Mouse (Mus musculus) lung, embryonic 15.5 days (tissue): ENCODE measurements around the gene Bmp2k. TPM values are rescaled to one million over a fixed set of nuclear protein-coding genes. Genes with fewer than 3 reads are reported as not detected.
A peak's percentile ranks its signal among the peaks of the same experiment; 100 is the strongest.

ENCODE experiments used
- ATAC-seq: fragments of 200-750 bp; cut with Nextera tagmentation; 2 replicates; pipeline ENCODE4 v1.8.0; 2017; ENCODE audit warnings: moderate number of reproducible peaks, borderline replicate concordance; ENCODE audit not compliant: low FRiP score, low TSS enrichment; ENCODE audit errors: extremely low read depth
- H3K27ac ChIP-seq: fragments of 300-500 bp; sonication (generic); 2 replicates; pipeline ENCODE4 v1.5.1; 2015; ENCODE audit warnings: moderate library complexity, mild to moderate bottlenecking, inconsistent platforms
- H3K27me3 ChIP-seq: fragments of 300-500 bp; sonication (generic); 2 replicates; pipeline ENCODE4 v1.6.1; 2015; ENCODE audit warnings: inconsistent platforms
- H3K36me3 ChIP-seq: fragments of 300-500 bp; sonication (generic); 2 replicates; pipeline ENCODE4 v1.6.1; 2015; ENCODE audit warnings: inconsistent platforms
- H3K4me1 ChIP-seq: fragments of 300-500 bp; sonication (generic); 2 replicates; pipeline ENCODE4 v1.6.1; 2015; ENCODE audit warnings: inconsistent platforms
- H3K4me2 ChIP-seq: fragments of 300-500 bp; sonication (generic); 2 replicates; pipeline ENCODE4 v1.6.1; 2015; ENCODE audit warnings: inconsistent platforms, mild to moderate bottlenecking, moderate library complexity
- H3K4me3 ChIP-seq: fragments of 300-500 bp; sonication (generic); 2 replicates; pipeline ENCODE4 v1.5.1; 2015; ENCODE audit warnings: mild to moderate bottlenecking, inconsistent platforms
- H3K9ac ChIP-seq: fragments of 300-500 bp; sonication (generic); 2 replicates; pipeline ENCODE4 v1.6.1; 2015; ENCODE audit warnings: inconsistent platforms
- H3K9me3 ChIP-seq: fragments of 300-500 bp; sonication (generic); 2 replicates; pipeline ENCODE4 v1.6.1; 2016; ENCODE audit warnings: inconsistent platforms
- WGBS: fragments of 180-500 bp; shearing (Covaris S2); methylation state at CpG from one replicate; pipeline ENCODE4 v1.1.7; 2015; 5-methylcytosine and 5-hydroxymethylcytosine counted together
- polyA plus RNA-seq: library from polyadenylated mRNA; unstranded; fragments of >200 nt; fragmentation: Nextera tagmentation; extraction: Ambion mirVana; gene quantifications from 2 replicates; pipeline ENCODE4 v1.2.1, GENCODE M21; 2015

Bmp2k gene
- polyA plus RNA-seq, 1 experiment from 2014 or later, result 11.2 TPM

DNA sequence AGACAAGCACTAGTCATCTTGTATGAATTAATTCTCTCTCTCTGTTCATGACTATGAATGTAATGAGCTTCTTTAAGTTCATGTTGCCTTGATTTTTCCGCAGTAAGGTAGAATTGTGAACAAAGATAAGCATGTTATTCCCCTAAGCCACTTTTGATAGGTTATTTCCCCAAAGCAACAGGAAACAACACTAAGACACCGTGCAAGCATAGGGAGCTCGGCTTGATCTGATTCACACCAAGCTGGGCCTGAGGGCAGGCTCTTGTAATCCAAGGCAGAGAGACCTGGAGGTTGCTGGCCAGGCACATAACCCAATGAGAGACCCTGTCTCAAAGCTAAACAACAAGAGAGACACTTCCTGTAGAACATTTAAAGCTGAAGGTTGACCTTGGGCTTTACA, 21.3 kb upstream of the Bmp2k start:
- H3K27ac ChIP-seq, result no peak overlapping the region
- H3K4me1 ChIP-seq, result peaks cover 12% of the 10 kb centered on the region
- H3K9me3 ChIP-seq, result no peaks in the 10 kb centered on the region
- H3K9ac ChIP-seq, result no peak overlapping the region
- H3K4me2 ChIP-seq, result no peak overlapping the region
- 85% methylated on average over 3 of the region's 3 CpGs for WGBS
- no peaks in the 10 kb centered on the region for H3K27me3 ChIP-seq
- ATAC-seq, result no peak
- no peaks in the 10 kb centered on the region for H3K36me3 ChIP-seq
- H3K4me3 ChIP-seq, result no peak overlapping the region

DNA sequence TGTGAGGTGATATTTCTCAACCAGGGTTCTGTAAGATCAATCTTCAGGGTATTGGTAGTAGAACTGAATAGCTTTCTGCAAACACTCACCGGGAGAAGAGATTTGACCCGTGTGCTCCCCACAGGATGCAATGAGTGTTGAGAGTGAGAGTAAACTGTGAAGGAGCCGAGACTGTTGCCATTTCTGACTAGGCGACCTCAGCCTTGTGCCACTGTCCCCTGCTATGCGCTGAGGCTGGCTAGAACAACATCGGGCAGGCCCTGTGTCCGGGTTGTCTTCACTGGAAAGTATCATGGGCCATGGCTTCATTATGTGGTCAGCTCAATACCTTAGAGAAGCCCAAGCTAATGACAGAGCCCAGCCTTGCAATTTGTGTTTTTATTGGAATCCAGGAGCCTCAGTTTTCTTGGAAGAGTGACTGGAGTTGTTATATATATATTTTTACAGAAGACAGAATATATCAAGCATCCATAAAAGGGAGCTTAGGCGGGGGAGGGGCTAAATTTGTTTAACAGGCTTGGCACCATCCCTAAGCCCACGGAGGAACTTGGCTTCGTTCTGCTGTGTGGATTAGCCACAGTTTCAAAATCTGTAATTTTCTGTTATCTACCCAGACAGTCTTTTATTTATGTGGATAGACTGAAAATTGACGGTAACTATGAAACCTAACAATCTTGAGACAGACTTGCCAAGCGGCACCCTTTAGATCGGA, 18.0 kb upstream of the Bmp2k start:
- peak; percentile 31; the same call in 1 of the 2 replicates for ATAC-seq
- WGBS, result 13% methylated on average over 13 of the region's 13 CpGs
- Histone ChIP-seq H3K4me2 (peak overlapping the region; percentile 42), H3K4me1 (peaks cover 20% of the 10 kb centered on the region), H3K27me3 (no peaks in the 10 kb centered on the region), H3K9me3 (no peaks in the 10 kb centered on the region), H3K4me3 (peak overlapping the region; percentile 5; the same call in 1 of the 2 replicates), H3K9ac (no peak overlapping the region), H3K36me3 (no peaks in the 10 kb centered on the region), H3K27ac (no peak overlapping the region)

DNA sequence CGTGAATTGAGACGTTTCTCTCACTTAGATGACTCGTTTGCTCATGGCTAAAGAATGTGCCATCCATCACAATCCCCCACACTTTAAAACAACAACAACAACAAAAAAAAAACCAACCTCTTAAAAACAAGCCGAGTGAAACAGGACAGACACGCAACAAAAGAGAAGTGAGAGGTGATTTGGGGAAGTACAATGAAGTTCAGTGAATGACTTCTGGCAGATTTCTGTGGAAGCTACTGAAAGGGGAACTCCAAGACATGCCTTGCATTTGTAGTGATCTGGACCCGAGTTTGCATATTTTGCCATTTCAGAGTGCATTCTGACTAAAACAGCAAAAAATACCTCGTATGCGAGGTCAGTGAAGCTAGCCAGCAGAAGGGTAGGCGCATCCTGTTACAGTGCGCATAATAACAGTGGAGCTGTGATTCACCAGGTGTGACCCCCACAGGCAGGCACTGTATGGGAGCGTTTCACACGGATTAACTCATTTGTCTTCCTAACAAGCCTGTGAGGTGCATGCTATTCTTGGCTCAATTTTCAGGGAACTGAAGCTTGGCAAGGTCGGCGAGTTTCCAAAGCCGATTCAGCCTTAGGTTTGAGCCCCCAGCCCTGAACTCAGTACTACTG, 17.4 kb upstream of the Bmp2k start:
- Histone ChIP-seq H3K9me3 (no peaks in the 10 kb centered on the region), H3K27ac (no peak overlapping the region), H3K4me1 (peaks cover 20% of the 10 kb centered on the region), H3K9ac (no peak overlapping the region), H3K36me3 (no peaks in the 10 kb centered on the region), H3K4me2 (peak overlapping the region; percentile 42), H3K4me3 (peak overlapping the region; percentile 5; the same call in 1 of the 2 replicates), H3K27me3 (no peaks in the 10 kb centered on the region)
- WGBS, result 20% methylated on average over 15 of the region's 15 CpGs
- no peak for ATAC-seq

DNA sequence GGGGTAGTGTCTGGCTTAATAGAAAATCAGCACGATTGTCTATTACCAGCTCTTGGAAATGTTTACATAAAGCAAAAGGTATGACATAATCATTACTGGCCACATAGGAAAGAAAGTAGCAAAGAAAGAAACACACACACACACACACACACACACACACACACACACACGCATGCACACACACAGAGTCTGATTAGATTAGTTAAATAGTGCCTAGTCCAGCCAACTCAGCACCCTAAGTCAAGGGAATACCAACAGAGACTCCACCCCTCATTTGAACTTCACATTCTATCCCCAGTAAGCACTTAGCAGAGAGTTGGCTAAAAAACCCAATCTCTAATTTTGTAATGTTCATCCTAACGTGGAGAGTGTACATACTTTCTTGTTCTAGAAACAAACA, 15.5 kb upstream of the Bmp2k start:
- WGBS, result 29% methylated on average over 3 of the region's 3 CpGs

DNA sequence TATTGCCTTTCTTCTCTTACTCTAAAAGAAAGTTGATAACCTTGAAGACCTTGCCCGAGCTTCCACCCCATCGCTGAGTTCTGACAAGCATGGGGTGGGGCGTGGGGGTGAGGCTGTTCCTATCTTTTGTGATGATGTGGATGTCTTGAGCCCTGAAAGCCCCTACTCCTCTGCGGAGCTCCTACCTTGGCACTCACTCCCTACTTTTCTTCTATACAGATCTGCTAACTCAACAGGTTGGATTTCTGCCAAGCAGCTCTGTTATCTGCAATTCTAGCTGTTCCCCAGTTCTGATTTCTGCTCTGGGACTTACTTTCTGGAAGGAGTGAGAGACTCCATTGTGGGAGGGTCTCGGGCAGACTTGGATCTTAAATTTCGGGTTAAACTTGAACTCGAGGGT, 14.3 kb upstream of the Bmp2k start:
- H3K9ac ChIP-seq, result no peak overlapping the region
- H3K27me3 ChIP-seq, result no peaks in the 10 kb centered on the region
- no peaks in the 10 kb centered on the region for H3K9me3 ChIP-seq
- H3K4me2 ChIP-seq, result peak overlapping the region; percentile 19; the same call in 1 of the 2 replicates
- no peak overlapping the region for H3K27ac ChIP-seq
- H3K4me3 ChIP-seq, result no peak overlapping the region
- no peaks in the 10 kb centered on the region for H3K36me3 ChIP-seq
- WGBS, result 41% methylated on average over 7 of the region's 7 CpGs
- peak; percentile 32; the same call in 1 of the 2 replicates for ATAC-seq
- H3K4me1 ChIP-seq, result peaks cover 20% of the 10 kb centered on the region

More for the DNA sequence above, 15.5 kb upstream of the Bmp2k start:
- H3K9ac ChIP-seq, result no peak overlapping the region
- H3K4me3 ChIP-seq, result no peak overlapping the region
- no peak for ATAC-seq
- H3K27ac ChIP-seq, result no peak overlapping the region
- H3K36me3 ChIP-seq, result no peaks in the 10 kb centered on the region
- H3K27me3 ChIP-seq, result no peaks in the 10 kb centered on the region
- H3K4me1 ChIP-seq, result peaks cover 20% of the 10 kb centered on the region
- H3K9me3 ChIP-seq, result no peaks in the 10 kb centered on the region
- no peak overlapping the region for H3K4me2 ChIP-seq

DNA sequence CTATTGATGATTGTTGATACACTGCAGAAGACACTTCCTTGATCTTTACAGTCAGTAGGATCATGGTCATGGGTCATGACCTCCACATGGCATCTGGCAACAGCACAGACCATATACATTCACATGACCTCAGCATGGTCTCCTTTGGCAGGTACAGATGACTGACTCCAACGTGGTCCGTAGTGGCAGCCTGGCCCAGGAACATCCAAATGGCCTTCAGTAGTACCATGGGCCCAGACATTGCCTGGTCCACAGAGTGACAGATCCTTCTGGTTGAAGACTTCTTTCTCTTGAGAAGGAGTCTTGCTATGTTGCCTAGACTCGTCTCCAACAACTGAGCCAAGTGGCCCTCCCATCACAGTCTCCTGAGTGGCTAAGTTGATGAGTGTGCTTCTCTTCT, 10.6 kb upstream of the Bmp2k start:
- no peak overlapping the region for H3K27ac ChIP-seq
- peaks cover 9% of the 10 kb centered on the region; the same call in 1 of the 2 replicates for H3K4me1 ChIP-seq
- no peaks in the 10 kb centered on the region for H3K36me3 ChIP-seq
- H3K27me3 ChIP-seq, result no peaks in the 10 kb centered on the region
- 87% methylated on average over 3 of the region's 3 CpGs for WGBS
- ATAC-seq, result no peak
- no peak overlapping the region for H3K9ac ChIP-seq
- no peak overlapping the region for H3K4me3 ChIP-seq
- no peak overlapping the region for H3K4me2 ChIP-seq
- no peaks in the 10 kb centered on the region for H3K9me3 ChIP-seq

DNA sequence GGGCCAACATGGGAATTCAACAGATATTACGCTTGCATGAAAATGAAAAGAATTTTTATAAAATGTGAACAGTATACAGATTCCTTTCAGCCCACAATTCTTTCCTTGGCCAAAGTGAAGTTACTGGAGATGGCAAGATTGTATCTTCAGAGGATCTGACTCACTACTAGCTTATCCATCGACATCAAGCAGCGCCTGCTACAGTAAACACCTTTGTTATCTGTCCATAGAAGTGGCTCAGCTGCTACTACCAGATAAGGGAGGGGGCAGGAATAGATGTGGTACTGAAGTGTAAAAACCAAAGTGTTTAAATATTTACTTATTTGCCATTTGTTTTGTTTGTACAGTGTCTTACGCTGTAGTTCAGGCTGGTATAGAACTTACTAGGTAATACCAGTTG, 8.6 kb upstream of the Bmp2k start:
- H3K27ac ChIP-seq, result no peak overlapping the region
- no peak overlapping the region for H3K4me2 ChIP-seq
- no peaks in the 10 kb centered on the region for H3K9me3 ChIP-seq
- no peaks in the 10 kb centered on the region for H3K36me3 ChIP-seq
- WGBS, result 37% methylated on average over 4 of the region's 4 CpGs
- no peaks in the 10 kb centered on the region for H3K27me3 ChIP-seq
- H3K4me3 ChIP-seq, result no peak overlapping the region
- no peak for ATAC-seq
- no peaks in the 10 kb centered on the region for H3K4me1 ChIP-seq
- H3K9ac ChIP-seq, result no peak overlapping the region

DNA sequence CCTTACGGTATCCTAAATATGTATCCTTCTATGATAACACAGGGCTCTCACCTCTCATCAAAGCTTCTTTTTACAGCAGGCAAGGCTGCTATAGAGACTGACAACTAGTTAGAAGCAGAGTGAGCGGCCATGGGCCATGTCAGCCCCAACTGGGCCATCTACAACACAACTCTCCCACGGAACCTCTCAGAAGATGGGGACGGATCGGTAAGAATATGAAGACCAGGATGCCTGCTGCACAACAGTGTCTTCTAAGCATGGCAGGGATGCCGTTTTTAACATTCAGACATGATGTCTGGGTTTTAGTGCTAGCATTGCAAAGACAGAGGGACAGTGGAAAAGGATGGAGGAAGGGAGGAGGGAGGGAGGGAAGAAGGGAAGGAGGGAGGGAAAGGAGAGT, 6.3 kb upstream of the Bmp2k start:
- Histone ChIP-seq H3K9me3 (no peaks in the 10 kb centered on the region), H3K27ac (no peak overlapping the region), H3K9ac (no peak overlapping the region), H3K36me3 (no peaks in the 10 kb centered on the region), H3K27me3 (no peaks in the 10 kb centered on the region), H3K4me2 (no peak overlapping the region), H3K4me1 (peaks cover under 1% of the 10 kb centered on the region; the same call in 1 of the 2 replicates), H3K4me3 (no peak overlapping the region)
- no peak for ATAC-seq
- 88% methylated on average over 6 of the region's 6 CpGs for WGBS

DNA sequence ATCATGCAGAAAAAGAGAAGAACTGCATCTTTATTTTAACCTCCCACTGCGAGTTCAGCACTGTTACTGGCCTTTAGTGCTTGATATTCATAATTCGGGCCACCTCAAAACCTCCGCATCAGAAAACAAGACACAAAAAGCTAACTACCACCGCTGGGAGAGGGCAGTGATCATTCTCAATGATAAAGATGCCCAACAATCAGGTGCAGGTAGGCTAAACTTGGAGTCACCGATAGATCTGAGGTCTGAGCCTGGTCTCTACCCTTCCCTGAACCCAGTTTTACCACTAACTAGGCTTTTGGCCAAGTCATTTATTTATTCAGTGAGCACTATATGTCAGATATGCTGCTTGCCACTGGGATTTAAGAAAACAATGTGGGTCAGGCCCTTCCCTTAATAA, 4.8 kb upstream of the Bmp2k start:
- H3K9me3 ChIP-seq, result no peaks in the 10 kb centered on the region
- no peak for ATAC-seq
- H3K27me3 ChIP-seq, result no peaks in the 10 kb centered on the region
- H3K9ac ChIP-seq, result no peak overlapping the region
- no peak overlapping the region for H3K4me2 ChIP-seq
- 87% methylated on average over 5 of the region's 5 CpGs for WGBS
- no peak overlapping the region for H3K27ac ChIP-seq
- no peaks in the 10 kb centered on the region for H3K36me3 ChIP-seq
- peaks cover 7% of the 10 kb centered on the region; the same call in 1 of the 2 replicates for H3K4me1 ChIP-seq
- no peak overlapping the region for H3K4me3 ChIP-seq

DNA sequence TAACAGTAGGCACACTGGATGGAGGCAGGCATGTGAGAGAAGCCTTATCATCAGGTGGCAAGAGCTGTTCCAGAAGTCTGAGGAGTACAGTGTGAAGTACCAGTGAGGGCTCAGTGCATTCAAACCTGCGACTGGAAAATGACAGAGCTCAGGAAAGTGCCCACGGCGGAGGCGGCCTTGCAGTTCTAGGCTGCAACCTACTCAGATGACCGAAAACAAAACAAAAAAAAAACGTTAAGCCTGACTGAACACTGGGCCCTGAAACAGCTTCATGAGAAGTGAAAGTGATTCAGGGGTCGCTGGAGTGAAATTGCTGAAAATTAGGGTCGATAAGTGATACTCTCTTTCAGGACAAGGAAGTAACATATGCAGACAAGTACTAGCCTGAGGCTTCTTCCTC, 4.4 kb upstream of the Bmp2k start:
- Histone ChIP-seq H3K27ac (no peak overlapping the region), H3K4me1 (peaks cover 7% of the 10 kb centered on the region; the same call in 1 of the 2 replicates)
- no peak for ATAC-seq

DNA sequence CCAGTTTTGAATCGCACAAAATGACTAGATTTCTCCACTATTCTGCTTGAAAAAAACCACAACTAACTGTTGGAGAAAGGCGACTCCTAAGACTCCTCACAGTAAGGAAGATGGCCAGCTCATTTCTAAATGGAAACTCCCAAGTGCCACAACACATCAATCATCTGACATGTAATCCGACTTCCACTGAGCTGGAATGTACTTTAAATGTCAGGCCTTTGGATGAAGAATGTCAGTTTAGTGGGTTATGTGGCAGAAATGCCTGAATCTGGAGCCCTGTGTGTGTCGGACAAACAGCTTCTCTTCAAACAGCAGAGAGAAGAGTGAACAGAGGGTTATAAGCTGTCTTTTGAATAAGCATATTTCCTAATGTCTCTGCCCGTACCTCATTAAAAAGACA, 1.7 kb upstream of the Bmp2k start:
- WGBS, result 69% methylated on average over 5 of the region's 5 CpGs
- no peak for ATAC-seq

More for the DNA sequence above, 4.4 kb upstream of the Bmp2k start:
- H3K9me3 ChIP-seq, result no peaks in the 10 kb centered on the region
- H3K9ac ChIP-seq, result no peak overlapping the region
- H3K27me3 ChIP-seq, result no peaks in the 10 kb centered on the region
- no peaks in the 10 kb centered on the region for H3K36me3 ChIP-seq
- WGBS, result 76% methylated on average over 8 of the region's 8 CpGs
- no peak overlapping the region for H3K4me3 ChIP-seq
- H3K4me2 ChIP-seq, result no peak overlapping the region

More for the DNA sequence above, 1.7 kb upstream of the Bmp2k start:
- Histone ChIP-seq H3K4me2 (no peak overlapping the region), H3K9ac (no peak overlapping the region), H3K36me3 (no peaks in the 10 kb centered on the region), H3K27me3 (no peaks in the 10 kb centered on the region), H3K9me3 (no peaks in the 10 kb centered on the region), H3K4me1 (peaks cover 20% of the 10 kb centered on the region), H3K4me3 (no peak overlapping the region), H3K27ac (no peak overlapping the region)
